Mouse (Mus musculus): ENCODE results near the gene Irgm1.
"Not testable (repeated sequence)": the region's sequence is repeated elsewhere in the genome, so short reads cannot be mapped to it uniquely, and the experiment has no call there.

The Irgm1 gene

GRCm38 (mm10) chr11:48833731-48834639, 37.5 kb downstream of the Irgm1 start:
- DNase-seq (ENCODE audit: low read depth, low spot score) = peak; percentile 92

GRCm38 (mm10) chr11:48833078-48833730, 38.3 kb downstream of the Irgm1 start:
- no peak for DNase-seq (ENCODE audit: low read depth, low spot score)

GRCm38 (mm10) chr11:48831273-48831672, 40.2 kb downstream of the Irgm1 start:
- DNase-seq (ENCODE audit: low read depth, low spot score) = no peak

GRCm38 (mm10) chr11:48830279-48830678, 41.2 kb downstream of the Irgm1 start:
- no peak for DNase-seq (ENCODE audit: low read depth, low spot score)

- no peak for DNase-seq (ENCODE audit: low read depth, low spot score)
Measured at GRCm38 (mm10) chr11:48827926-48828325, 43.6 kb downstream of the Irgm1 start.

GRCm38 (mm10) chr11:48826752-48827096, 44.8 kb downstream of the Irgm1 start:
- peak; percentile 35 for DNase-seq (ENCODE audit: low read depth, low spot score)

- DNase-seq (ENCODE audit: low read depth, low spot score) = not testable (repeated sequence)
Measured at GRCm38 (mm10) chr11:48825979-48826751, 45.3 kb downstream of the Irgm1 start, which contains the start of the genes Trim7 and Gm12184. Gene Trim7 (plus strand): TSS chr11:48826140. Gene Gm12184 (minus strand): TSS chr11:48826655.

- DNase-seq (ENCODE audit: low read depth, low spot score) = no peak
Measured at GRCm38 (mm10) chr11:48824311-48824830, 47.1 kb downstream of the Irgm1 start.

- peak; percentile 89 for DNase-seq (ENCODE audit: low read depth, low spot score)
Measured at GRCm38 (mm10) chr11:48823536-48823972, 47.9 kb downstream of the Irgm1 start.

- no peak for DNase-seq (ENCODE audit: low read depth, low spot score)
Measured at GRCm38 (mm10) chr11:48822768-48823512, 48.5 kb downstream of the Irgm1 start.

- DNase-seq (ENCODE audit: low read depth, low spot score) = not testable (repeated sequence)
Measured at GRCm38 (mm10) chr11:48821299-48821698, 50.2 kb downstream of the Irgm1 start.

- DNase-seq (ENCODE audit: low read depth, low spot score) = no peak
Measured at GRCm38 (mm10) chr11:48820308-48820674, 51.2 kb downstream of the Irgm1 start.

- DNase-seq (ENCODE audit: low read depth, low spot score) = no peak
Measured at GRCm38 (mm10) chr11:48819614-48820307, 51.7 kb downstream of the Irgm1 start.

GRCm38 (mm10) chr11:48818346-48818745, 53.1 kb downstream of the Irgm1 start:
- peak; percentile 94 for DNase-seq (ENCODE audit: low read depth, low spot score)

GRCm38 (mm10) chr11:48817794-48818193, 53.7 kb downstream of the Irgm1 start:
- DNase-seq (ENCODE audit: low read depth, low spot score) = no peak

GRCm38 (mm10) chr11:48816800-48817665, 54.5 kb downstream of the Irgm1 start, which contains the start of gene Trim41:
Gene Trim41 (minus strand): TSS chr11:48817353.
- DNase-seq (ENCODE audit: low read depth, low spot score) = peak; percentile 99

GRCm38 (mm10) chr11:48816281-48816781, 55.2 kb downstream of the Irgm1 start:
- no peak for DNase-seq (ENCODE audit: low read depth, low spot score)

GRCm38 (mm10) chr11:48815851-48816250, 55.6 kb downstream of the Irgm1 start:
- no peak for DNase-seq (ENCODE audit: low read depth, low spot score)

- no peak for DNase-seq (ENCODE audit: low read depth, low spot score)
Measured at GRCm38 (mm10) chr11:48813782-48814181, 57.7 kb downstream of the Irgm1 start.

Measured in CD4-positive helper T cell, adult 2 months (primary cell).